Mouse (Mus musculus) testis, adult 2 months (tissue): ENCODE data around the gene Ctns. TPM values are rescaled to one million over a fixed set of nuclear protein-coding genes. Genes with fewer than 3 reads are reported as not detected.

Experiments used
- H3K27ac ChIP-seq: fragments of 200-500 bp; 2 replicates; pipeline ENCODE4 v1.5.1; 2012; ENCODE audit warnings: low read depth, low read length; ENCODE audit not compliant: control insufficient read depth, insufficient read depth
- H3K27me3 ChIP-seq: fragments of 200-500 bp; 2 replicates; pipeline ENCODE4 v1.6.1; 2012; ENCODE audit warnings: mild to moderate bottlenecking, low read length, moderate library complexity; ENCODE audit not compliant: control insufficient read depth, insufficient read depth
- H3K36me3 ChIP-seq: fragments of 200-500 bp; 2 replicates; pipeline ENCODE4 v1.6.1; 2012; ENCODE audit warnings: mild to moderate bottlenecking, low read length; ENCODE audit not compliant: control insufficient read depth, insufficient read depth
- H3K4me1 ChIP-seq: fragments of 200-500 bp; 2 replicates; pipeline ENCODE4 v1.6.1; 2012; ENCODE audit warnings: low read length; ENCODE audit not compliant: control insufficient read depth, insufficient read depth
- H3K4me3 ChIP-seq: fragments of 200-500 bp; 2 replicates; pipeline ENCODE4 v1.5.1; 2012; ENCODE audit warnings: low read depth, mild to moderate bottlenecking, low read length, moderate library complexity, mixed read lengths; ENCODE audit not compliant: control insufficient read depth
- CTCF ChIP-seq: fragments of 200-500 bp; IDR thresholded peaks from 2 replicates; pipeline ENCODE4 v1.5.1; 2012; ENCODE audit warnings: low read depth, mild to moderate bottlenecking, inconsistent platforms, low read length, moderate library complexity; ENCODE audit not compliant: control insufficient read depth, insufficient read depth, insufficient replicate concordance
- POLR2A ChIP-seq: fragments of 200-500 bp; IDR thresholded peaks from 2 replicates; pipeline ENCODE4 v1.6.1; 2012; ENCODE audit warnings: low read depth, mild to moderate bottlenecking, inconsistent platforms, low read length, moderate library complexity; ENCODE audit not compliant: control insufficient read depth
- polyA plus RNA-seq: library from polyadenylated mRNA; depleted of rRNA; stranded (reverse); fragments of >200 nt; gene quantifications from 2 replicates; pipeline ENCODE4 v1.2.3, GENCODE M21; 2012; rRNA removed

The Ctns gene
- 17.8 and 18.3 TPM in 2 replicates for polyA plus RNA-seq

- TF ChIP-seq CTCF (no peak), POLR2A (no peak)
Observed at GRCm38 (mm10) chr11:73198603-73199229, at the start of gene Ctns. TSS of gene Ctns (minus strand) at chr11:73199042.

DNA sequence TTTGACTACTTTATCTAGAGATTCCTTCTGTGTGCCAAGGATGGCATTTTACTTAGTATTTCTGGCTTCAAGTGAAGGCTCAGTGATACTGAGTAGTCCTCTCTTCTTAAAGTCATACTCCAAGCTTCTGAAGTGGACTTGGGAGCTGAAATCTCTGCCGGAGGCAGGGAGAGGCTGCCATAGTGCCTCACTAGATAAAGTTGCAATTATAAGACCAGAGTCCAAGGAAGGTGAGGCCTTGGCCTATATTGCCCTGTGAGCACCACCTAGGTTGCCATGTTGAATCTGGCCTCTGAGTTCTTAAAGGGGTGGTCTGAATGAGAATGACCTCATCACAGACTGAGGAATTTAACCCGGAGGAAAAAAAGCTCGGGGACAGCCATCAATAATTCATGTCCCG, 43.9 kb upstream of the Ctns start:
- H3K27ac ChIP-seq = no peak overlapping the region
- H3K4me3 ChIP-seq = no peak overlapping the region
- TF ChIP-seq POLR2A (no peak), CTCF (no peak)
- no peaks in the 10 kb centered on the region for H3K4me1 ChIP-seq
- H3K36me3 ChIP-seq = no peaks in the 10 kb centered on the region
- H3K27me3 ChIP-seq = no peaks in the 10 kb centered on the region

More at GRCm38 (mm10) chr11:73198603-73199229, at the start of gene Ctns:
- H3K4me3 ChIP-seq = peak within 1 kb of the TSS; percentile 86
- peaks cover 11% of the 10 kb centered on the region for H3K4me1 ChIP-seq
- no peaks in the 10 kb centered on the region for H3K36me3 ChIP-seq
- no peaks in the 10 kb centered on the region for H3K27me3 ChIP-seq
- H3K27ac ChIP-seq = peak within 1 kb of the TSS; percentile 56

DNA sequence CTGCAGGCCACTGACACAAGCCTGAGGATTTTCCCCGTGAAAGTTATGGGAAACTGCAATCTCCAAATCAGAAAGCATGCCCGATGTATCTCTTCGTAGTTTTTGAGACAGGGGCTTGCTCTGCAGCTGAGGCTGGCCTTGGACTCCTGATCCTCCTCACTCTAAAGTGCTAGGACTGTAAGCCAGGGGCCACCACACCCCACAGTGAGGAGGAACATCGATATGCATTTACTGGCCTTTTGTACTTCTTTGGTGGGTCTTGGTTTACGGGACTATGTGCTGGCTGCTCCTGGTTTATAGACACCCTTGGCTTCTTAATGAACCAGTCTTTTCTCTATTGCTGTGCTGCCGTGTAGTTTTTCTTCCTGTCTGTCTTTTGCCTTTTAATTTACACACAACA, 43.4 kb upstream of the Ctns start:
- Histone ChIP-seq H3K27me3 (no peaks in the 10 kb centered on the region), H3K27ac (no peak overlapping the region), H3K36me3 (no peaks in the 10 kb centered on the region), H3K4me3 (no peak overlapping the region), H3K4me1 (no peaks in the 10 kb centered on the region)
- TF ChIP-seq CTCF (no peak), POLR2A (no peak)

GRCm38 (mm10) chr11:73236731-73237130, 37.9 kb upstream of the Ctns start:
- no peaks in the 10 kb centered on the region for H3K27me3 ChIP-seq
- TF ChIP-seq POLR2A = no peak
- TF ChIP-seq CTCF = no peak
- H3K36me3 ChIP-seq = no peaks in the 10 kb centered on the region
- no peaks in the 10 kb centered on the region for H3K4me1 ChIP-seq
- H3K4me3 ChIP-seq = no peak overlapping the region
- no peak overlapping the region for H3K27ac ChIP-seq

DNA sequence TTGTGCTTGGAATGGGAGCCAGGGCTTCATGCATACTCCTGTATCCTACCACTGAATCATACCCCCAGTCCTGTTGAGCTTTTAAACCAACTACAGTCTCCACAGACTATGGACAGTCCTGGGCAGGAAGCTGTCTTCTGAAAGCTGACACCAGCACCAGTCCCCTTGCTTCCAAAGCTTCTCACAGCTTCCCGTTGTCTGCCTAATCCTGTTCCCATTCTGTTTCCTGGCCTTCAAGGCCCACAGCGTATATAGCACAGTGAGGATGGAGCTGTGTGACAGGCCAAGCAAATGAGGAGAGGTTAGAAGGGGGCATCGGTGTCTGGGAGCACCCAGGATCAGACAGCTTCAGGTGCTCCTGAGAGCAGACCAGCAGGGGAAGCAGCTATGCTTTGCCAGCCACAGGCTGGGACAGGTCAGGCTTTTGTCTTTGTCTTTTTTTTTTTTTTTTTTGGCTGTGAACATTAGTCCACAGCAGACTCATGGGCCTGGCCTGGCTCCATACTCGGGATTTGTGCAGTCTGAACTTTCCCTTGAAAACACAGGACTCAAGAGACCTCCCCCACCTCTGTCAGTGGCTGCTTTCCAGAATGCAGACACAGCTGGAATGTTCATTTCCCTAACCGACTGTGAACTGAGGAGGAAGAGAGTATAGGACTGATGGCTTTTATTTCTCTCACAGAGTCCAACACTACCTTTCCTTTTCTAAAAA, 37.3 kb upstream of the Ctns start:
- Histone ChIP-seq H3K27ac (no peak overlapping the region), H3K4me3 (no peak overlapping the region), H3K27me3 (no peaks in the 10 kb centered on the region), H3K4me1 (no peaks in the 10 kb centered on the region), H3K36me3 (no peaks in the 10 kb centered on the region)
- TF ChIP-seq CTCF (no peak), POLR2A (no peak)

GRCm38 (mm10) chr11:73233992-73234391, 35.1 kb upstream of the Ctns start, which contains the start of gene Trpv1:
TSS of gene Trpv1 (plus strand) at chr11:73234292.
- Histone ChIP-seq H3K4me3 (no peak within 1 kb of the TSS), H3K27me3 (no peaks in the 10 kb centered on the region), H3K4me1 (no peaks in the 10 kb centered on the region), H3K36me3 (no peaks in the 10 kb centered on the region), H3K27ac (no peak within 1 kb of the TSS)
- TF ChIP-seq POLR2A = no peak
- TF ChIP-seq CTCF = no peak

DNA sequence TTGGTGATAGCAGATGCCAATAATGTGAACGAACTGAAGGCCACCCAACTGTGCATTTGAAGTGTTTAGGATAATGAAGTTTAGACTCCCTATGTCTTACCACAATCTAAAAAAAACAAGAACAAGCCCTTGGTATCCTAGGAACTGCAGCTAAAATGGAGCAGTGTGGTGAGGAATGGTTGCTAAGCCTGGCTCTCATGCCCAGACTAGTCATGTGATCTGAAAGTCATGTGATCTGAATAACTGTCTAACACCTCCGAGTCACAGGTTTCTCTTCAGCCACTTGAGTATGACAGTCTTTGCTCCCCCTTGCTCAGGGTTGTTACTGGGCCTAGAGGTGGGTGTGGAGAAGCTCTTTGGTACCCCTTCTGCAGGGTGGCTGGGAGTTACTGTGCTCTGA, 33.7 kb upstream of the Ctns start:
- H3K4me3 ChIP-seq = no peak overlapping the region
- H3K27me3 ChIP-seq = no peaks in the 10 kb centered on the region
- TF ChIP-seq POLR2A (no peak), CTCF (no peak)
- no peaks in the 10 kb centered on the region for H3K36me3 ChIP-seq
- no peaks in the 10 kb centered on the region for H3K4me1 ChIP-seq
- no peak overlapping the region for H3K27ac ChIP-seq
